Mouse (Mus musculus) thymus, adult 2 months (tissue): ENCODE results near the gene Ifit1. TPM values are rescaled to one million over a fixed set of nuclear protein-coding genes. Genes with fewer than 3 reads are reported as not detected.

Experiments used
- DNase-seq: peaks from one replicate; pipeline ENCODE4 v3.0.0; 2021
- H3K27ac ChIP-seq: fragments of 200-500 bp; 2 replicates; pipeline ENCODE4 v1.5.1; 2012; ENCODE audit warnings: low read length, control low read depth; ENCODE audit not compliant: control insufficient read depth, insufficient read depth
- H3K27me3 ChIP-seq: fragments of 200-500 bp; 2 replicates; pipeline ENCODE4 v1.6.1; 2012; ENCODE audit warnings: mild to moderate bottlenecking, low read length, moderate library complexity, mixed read lengths; ENCODE audit not compliant: control insufficient read depth, insufficient read depth
- H3K36me3 ChIP-seq: fragments of 200-500 bp; 2 replicates; pipeline ENCODE4 v1.6.1; 2012; ENCODE audit warnings: mild to moderate bottlenecking, low read length, moderate library complexity; ENCODE audit not compliant: control insufficient read depth, insufficient read depth
- H3K4me1 ChIP-seq: fragments of 200-500 bp; replicated peaks from 2 replicates; pipeline ENCODE4 v1.6.1; 2012; ENCODE audit warnings: low read length; ENCODE audit not compliant: control insufficient read depth, insufficient read depth
- H3K4me3 ChIP-seq: fragments of 200-500 bp; 2 replicates; pipeline ENCODE4 v1.5.1; 2012; ENCODE audit warnings: mild to moderate bottlenecking, low read length, control low read depth, moderate library complexity; ENCODE audit not compliant: control insufficient read depth, insufficient read depth
- CTCF ChIP-seq: fragments of 200-500 bp; IDR thresholded peaks from 2 replicates; pipeline ENCODE4 v1.5.1; 2012; ENCODE audit warnings: mild to moderate bottlenecking, control low read depth, low read length, moderate library complexity, borderline replicate concordance; ENCODE audit not compliant: control insufficient read depth, poor library complexity, insufficient read depth; ENCODE audit errors: extremely low read depth
- POLR2A ChIP-seq: fragments of 200-500 bp; IDR thresholded peaks from 2 replicates; pipeline ENCODE4 v1.6.1; 2012; ENCODE audit warnings: mild to moderate bottlenecking, low read length, control low read depth, moderate library complexity; ENCODE audit not compliant: control insufficient read depth, poor library complexity, insufficient read depth; ENCODE audit errors: extremely low read depth
- WGBS: fragments of 180-500 bp; shearing (Covaris S2); methylation state at CpG from one replicate; pipeline ENCODE4 v1.1.7; 2018; 5-methylcytosine and 5-hydroxymethylcytosine counted together
- polyA plus RNA-seq: library from polyadenylated mRNA; depleted of rRNA; stranded (reverse); fragments of >200 nt; gene quantifications from 2 replicates; pipeline ENCODE4 v1.2.3, GENCODE M21; 2012

The Ifit1 gene
- polyA plus RNA-seq, 1 experiment = 13.2 TPM

DNA sequence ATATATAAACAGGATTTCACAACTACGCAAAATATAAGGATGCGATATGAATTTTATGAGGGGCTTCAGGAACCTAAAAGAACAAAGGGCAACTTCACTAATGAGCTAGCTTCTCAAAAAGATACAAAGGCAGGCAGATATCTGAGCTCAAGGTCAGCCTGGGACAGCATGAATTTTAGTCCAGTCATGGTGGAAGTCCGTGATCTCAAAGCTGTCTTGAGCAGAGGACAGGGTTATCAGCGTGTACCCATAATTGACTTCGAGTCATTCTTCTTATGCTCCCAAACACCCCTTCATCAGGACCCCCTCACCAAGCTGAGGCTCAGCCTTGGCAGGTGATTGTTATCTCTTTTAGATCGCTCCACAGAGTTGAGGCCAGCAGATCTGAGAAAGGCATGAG lies 10.3 kb downstream of the Ifit1 start:
- no peaks in the 10 kb centered on the region for H3K27me3 ChIP-seq
- no peak for DNase-seq
- no peaks in the 10 kb centered on the region for H3K36me3 ChIP-seq
- H3K4me1 ChIP-seq = no peaks in the 10 kb centered on the region
- no peak overlapping the region for H3K4me3 ChIP-seq
- H3K27ac ChIP-seq = no peak overlapping the region
- WGBS = 92% methylated on average over 6 of the region's 6 CpGs
- TF ChIP-seq CTCF (no peak), POLR2A (no peak)

DNA sequence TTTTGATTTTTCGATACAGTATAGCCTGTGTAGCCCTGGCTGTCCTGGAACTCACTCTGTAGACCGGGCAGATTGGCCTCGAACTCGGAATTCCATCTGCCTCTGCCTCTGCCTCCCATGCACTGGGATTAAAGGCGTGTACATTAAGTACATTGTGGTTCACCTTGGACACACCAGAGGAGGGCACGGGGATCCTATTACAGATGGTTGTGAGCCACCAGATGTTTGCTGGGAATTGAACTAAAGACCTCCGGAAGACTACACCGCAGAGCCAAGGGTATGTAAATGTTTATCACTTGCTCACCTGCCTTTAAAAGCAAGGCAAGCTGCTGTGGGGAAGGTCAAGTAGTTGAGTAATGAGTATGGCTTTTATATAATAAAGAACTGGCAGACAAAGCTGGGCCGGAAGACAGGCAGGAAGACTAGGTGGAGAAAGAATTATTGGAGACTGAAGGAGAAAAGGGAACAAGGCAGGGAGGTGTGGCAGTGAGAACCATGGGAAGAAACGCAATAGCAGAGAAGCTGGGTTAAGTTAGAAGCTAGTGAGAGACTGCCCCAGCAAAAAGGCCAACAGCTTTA lies 14.6 kb downstream of the Ifit1 start:
- 94% methylated on average over 10 of the region's 10 CpGs for WGBS
- Histone ChIP-seq H3K4me1 (no peaks in the 10 kb centered on the region), H3K27me3 (no peaks in the 10 kb centered on the region), H3K27ac (no peak overlapping the region), H3K4me3 (no peak overlapping the region), H3K36me3 (no peaks in the 10 kb centered on the region)
- no peak for DNase-seq
- TF ChIP-seq CTCF = no peak
- TF ChIP-seq POLR2A = no peak

DNA sequence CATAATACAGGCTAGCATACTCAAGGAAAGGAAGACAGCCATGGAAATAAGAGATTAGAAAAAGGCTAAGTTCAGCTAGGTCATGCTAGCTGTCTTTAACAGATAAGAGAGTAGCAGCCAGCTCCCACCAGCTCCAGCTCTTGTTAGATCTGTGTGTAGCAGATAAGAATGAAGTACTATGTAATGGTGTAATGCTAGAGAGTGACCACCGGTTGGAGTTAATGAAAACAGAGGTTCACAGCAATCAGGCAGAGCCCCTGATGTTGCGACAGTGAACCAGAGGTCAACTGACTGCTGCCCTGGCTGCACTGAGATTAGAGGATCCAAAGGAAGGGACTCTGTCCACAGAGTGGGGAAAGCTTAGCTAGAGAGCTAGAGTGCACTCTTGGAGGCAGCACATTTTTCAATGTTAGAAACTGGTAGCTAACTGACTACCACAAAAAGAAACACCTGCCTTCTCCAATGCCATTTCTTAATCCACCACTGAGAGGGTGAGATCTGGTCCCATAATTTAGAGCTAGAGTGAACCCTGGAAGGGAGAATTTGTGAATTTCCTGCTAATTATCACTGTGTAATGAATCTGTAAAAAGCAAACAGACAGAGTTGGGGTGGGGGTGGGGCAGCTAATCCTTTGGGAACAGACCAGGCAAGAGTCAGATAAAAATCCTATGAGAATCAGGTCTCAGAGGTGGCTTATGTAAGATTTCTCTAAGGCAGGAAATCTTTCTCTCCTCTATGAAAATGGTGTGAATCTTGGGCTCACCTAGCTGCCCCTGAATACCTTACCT lies 16.0 kb downstream of the Ifit1 start:
- TF ChIP-seq CTCF (no peak), POLR2A (no peak)
- no peak for DNase-seq
- no peak overlapping the region for H3K4me3 ChIP-seq
- H3K27ac ChIP-seq = no peak overlapping the region
- H3K4me1 ChIP-seq = no peaks in the 10 kb centered on the region
- H3K27me3 ChIP-seq = no peaks in the 10 kb centered on the region
- H3K36me3 ChIP-seq = no peaks in the 10 kb centered on the region
- WGBS = 64% methylated on average over 2 of the region's 2 CpGs

DNA sequence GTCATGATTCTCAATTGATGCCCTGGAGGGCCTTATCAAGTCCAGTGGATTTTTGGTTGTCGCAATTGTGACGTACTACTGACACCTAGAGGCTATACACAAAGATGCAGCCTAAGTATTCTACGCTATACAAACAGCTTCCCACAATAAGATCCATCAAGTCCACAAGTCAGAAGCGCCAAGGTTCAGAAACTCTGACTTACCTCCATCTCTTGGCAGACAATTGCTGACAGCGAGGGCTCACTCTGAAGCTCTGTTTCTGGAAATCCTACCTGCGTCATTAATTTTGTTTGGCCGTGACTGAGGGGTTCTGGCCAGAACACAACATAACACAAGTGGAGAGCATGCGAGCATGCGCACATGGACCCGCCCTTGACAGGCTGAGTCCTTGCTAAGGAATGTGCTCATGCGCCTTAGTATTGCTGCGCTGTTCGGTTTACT lies 21.4 kb downstream of the Ifit1 start:
- no peaks in the 10 kb centered on the region for H3K27me3 ChIP-seq
- peak overlapping the region; percentile 40; the same call in 1 of the 2 replicates for H3K4me3 ChIP-seq
- no peaks in the 10 kb centered on the region for H3K4me1 ChIP-seq
- 15% methylated on average over 13 of the region's 13 CpGs for WGBS
- DNase-seq = peak; percentile 24
- no peak overlapping the region for H3K27ac ChIP-seq
- no peaks in the 10 kb centered on the region for H3K36me3 ChIP-seq
- TF ChIP-seq CTCF (no peak), POLR2A (no peak)

DNA sequence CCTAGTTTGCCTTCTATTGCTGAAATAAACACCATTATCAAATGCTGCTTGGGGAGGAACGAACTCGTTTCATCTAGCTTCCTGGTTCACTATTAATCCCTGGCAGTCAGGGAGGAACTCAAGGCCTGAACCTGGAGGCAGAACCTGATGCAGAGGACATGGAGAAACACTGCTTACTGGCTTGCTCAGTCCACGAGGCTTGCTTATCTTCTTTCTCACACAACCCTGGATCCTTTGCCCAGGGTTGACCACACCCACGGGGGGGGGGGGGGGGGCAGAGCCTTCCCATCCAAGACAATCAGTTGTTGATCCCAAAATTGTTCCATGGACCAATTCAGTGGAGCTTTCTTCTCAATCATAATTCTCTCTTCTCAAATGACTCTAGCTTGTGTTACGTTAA lies 22.1 kb downstream of the Ifit1 start:
- no peaks in the 10 kb centered on the region for H3K4me1 ChIP-seq
- H3K27ac ChIP-seq = no peak overlapping the region
- DNase-seq = no peak
- WGBS = 43% methylated on average over 5 of the region's 5 CpGs
- H3K27me3 ChIP-seq = no peaks in the 10 kb centered on the region
- no peak overlapping the region for H3K4me3 ChIP-seq
- TF ChIP-seq POLR2A (no peak), CTCF (no peak)
- no peaks in the 10 kb centered on the region for H3K36me3 ChIP-seq

DNA sequence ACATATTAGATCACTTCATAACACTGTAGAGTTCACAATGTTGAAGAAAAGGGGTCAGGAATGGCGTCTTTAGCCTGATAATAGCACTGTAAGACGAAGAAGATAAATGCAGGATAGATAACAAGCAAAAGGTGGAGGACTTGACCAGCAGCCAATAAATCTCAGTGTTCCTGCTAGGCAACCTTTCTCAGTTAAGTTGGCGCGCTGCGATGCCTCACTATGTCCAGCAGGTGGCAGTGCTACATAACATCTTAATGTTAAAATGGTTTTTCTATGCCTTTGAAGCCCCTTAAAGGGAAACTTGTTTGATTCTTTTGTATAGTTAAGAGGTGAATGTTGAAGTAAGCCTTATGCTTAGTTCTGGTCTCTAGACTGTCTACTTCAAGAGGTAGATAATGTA lies 25.5 kb downstream of the Ifit1 start:
- 0% methylated on average over 5 of the region's 5 CpGs for WGBS
- no peaks in the 10 kb centered on the region for H3K4me1 ChIP-seq
- no peak overlapping the region for H3K4me3 ChIP-seq
- peak; percentile 67 for DNase-seq
- H3K36me3 ChIP-seq = no peaks in the 10 kb centered on the region
- TF ChIP-seq POLR2A (no peak), CTCF (no peak)
- no peak overlapping the region for H3K27ac ChIP-seq
- no peaks in the 10 kb centered on the region for H3K27me3 ChIP-seq

DNA sequence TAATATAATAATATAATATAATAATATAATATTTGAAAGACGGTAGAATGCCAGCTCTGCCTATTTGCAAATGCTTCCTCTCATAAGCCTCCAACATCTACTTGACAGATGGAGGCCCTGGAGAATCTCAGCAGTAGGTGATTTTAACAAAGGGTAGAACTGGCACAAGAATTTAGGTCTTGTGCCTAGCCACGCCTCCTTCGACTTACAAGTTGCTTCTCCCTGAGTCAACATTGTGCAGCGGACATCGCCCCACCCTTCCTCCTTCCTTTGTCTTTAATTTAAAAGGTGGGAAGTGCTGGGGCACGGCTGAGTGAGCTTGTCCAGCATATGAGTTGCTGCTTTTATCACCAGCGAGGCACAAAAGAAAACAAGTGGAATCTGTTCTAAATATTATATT lies 32.8 kb downstream of the Ifit1 start:
- no peaks in the 10 kb centered on the region for H3K27me3 ChIP-seq
- TF ChIP-seq POLR2A (no peak), CTCF (no peak)
- no peaks in the 10 kb centered on the region for H3K4me1 ChIP-seq
- no peak overlapping the region for H3K4me3 ChIP-seq
- no peaks in the 10 kb centered on the region for H3K36me3 ChIP-seq
- no peak overlapping the region for H3K27ac ChIP-seq
- 75% methylated on average over 7 of the region's 7 CpGs for WGBS
- no peak for DNase-seq
